Mouse (Mus musculus) limb, embryonic 15.5 days (tissue): ENCODE measurements around the gene Tgfb3. TPM values are rescaled to one million over a fixed set of nuclear protein-coding genes. Genes with fewer than 3 reads are reported as not detected.

ENCODE experiments used
- ATAC-seq: fragments of 200-750 bp; cut with Nextera tagmentation; 2 replicates; pipeline ENCODE4 v1.8.0; 2017; ENCODE audit warnings: low read depth, moderate TSS enrichment; ENCODE audit not compliant: insufficient number of reproducible peaks, low FRiP score, low TSS enrichment
- H3K27ac ChIP-seq: fragments of 300-500 bp; sonication (generic); 2 replicates; pipeline ENCODE4 v1.5.1; 2015; ENCODE audit warnings: moderate library complexity, mild to moderate bottlenecking, inconsistent platforms
- H3K27me3 ChIP-seq: fragments of 300-500 bp; sonication (generic); 2 replicates; pipeline ENCODE4 v1.6.1; 2015; ENCODE audit warnings: inconsistent platforms
- H3K36me3 ChIP-seq: fragments of 300-500 bp; sonication (generic); 2 replicates; pipeline ENCODE4 v1.6.1; 2015; ENCODE audit warnings: inconsistent platforms
- H3K4me1 ChIP-seq: fragments of 300-500 bp; sonication (generic); 2 replicates; pipeline ENCODE4 v1.6.1; 2015; ENCODE audit warnings: inconsistent platforms
- H3K4me2 ChIP-seq: fragments of 300-500 bp; sonication (generic); 2 replicates; pipeline ENCODE4 v1.6.1; 2015; ENCODE audit warnings: mild to moderate bottlenecking, inconsistent platforms
- H3K4me3 ChIP-seq: fragments of 300-500 bp; sonication (generic); 2 replicates; pipeline ENCODE4 v1.5.1; 2015; ENCODE audit warnings: mild to moderate bottlenecking, inconsistent platforms
- H3K9ac ChIP-seq: fragments of 300-500 bp; sonication (generic); 2 replicates; pipeline ENCODE4 v1.6.1; 2015; ENCODE audit warnings: inconsistent platforms
- H3K9me3 ChIP-seq: fragments of 300-500 bp; sonication (generic); 2 replicates; pipeline ENCODE4 v1.6.1; 2016; ENCODE audit warnings: inconsistent platforms
- WGBS: fragments of 180-500 bp; shearing (Covaris S2); methylation state at CpG from one replicate; pipeline ENCODE4 v1.1.7; 2015; 5-methylcytosine and 5-hydroxymethylcytosine counted together
- polyA plus RNA-seq: library from polyadenylated mRNA; unstranded; fragments of >200 nt; fragmentation: Nextera tagmentation; extraction: Ambion mirVana; gene quantifications from 2 replicates; pipeline ENCODE4 v1.2.1, GENCODE M21; 2015

Gene Tgfb3
- polyA plus RNA-seq, result 102 and 104 TPM in 2 replicates

DNA sequence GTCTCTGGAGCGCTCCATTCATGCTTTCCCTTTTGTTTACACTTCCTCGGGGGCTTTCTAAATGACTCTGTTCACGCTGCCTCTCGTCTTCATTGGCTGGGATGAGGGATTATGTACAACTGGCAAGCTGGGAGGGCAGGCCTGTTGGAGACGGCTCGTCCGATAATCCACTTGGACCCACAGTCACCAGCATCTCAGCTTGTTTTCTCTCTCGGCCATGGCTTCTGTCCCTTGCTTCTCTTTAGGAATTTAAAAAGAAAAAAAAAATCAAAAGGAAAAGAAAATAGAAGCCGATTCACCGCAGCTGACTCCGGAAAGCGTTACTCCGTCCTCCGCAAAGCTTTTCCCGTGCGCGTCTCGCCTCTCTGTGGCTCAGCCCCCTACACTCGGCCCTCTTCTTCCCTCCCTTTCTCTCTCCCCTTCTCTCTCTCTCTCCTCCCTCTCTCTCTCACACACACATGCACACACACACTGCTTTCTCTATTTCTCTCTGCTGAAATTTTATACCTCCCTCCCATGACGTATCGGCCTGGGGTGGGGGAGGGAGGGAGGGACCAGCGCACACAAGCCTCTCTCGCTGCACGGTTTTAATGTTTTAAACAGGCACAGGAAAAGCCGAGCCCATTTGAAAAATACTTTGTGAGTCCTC lies at the start of gene Tgfb3:
Gene Tgfb3 (minus strand): TSS at position 489 of the 649 bp plus-strand sequence.
- H3K4me1 ChIP-seq, result peaks cover 47% of the 10 kb centered on the region
- H3K9ac ChIP-seq, result peak within 1 kb of the TSS; percentile 59
- peaks cover 7% of the 10 kb centered on the region; the same call in 1 of the 2 replicates for H3K36me3 ChIP-seq
- H3K4me3 ChIP-seq, result peak within 1 kb of the TSS; percentile 57
- peak within 1 kb of the TSS; percentile 100 for H3K27ac ChIP-seq
- no peaks in the 10 kb centered on the region for H3K9me3 ChIP-seq
- no peaks in the 10 kb centered on the region for H3K27me3 ChIP-seq
- ATAC-seq, result peak; percentile 89
- H3K4me2 ChIP-seq, result peak within 1 kb of the TSS; percentile 80
- whole genome bisulfite sequencing, result under 1% methylated on average over 25 of the region's 25 CpGs

DNA sequence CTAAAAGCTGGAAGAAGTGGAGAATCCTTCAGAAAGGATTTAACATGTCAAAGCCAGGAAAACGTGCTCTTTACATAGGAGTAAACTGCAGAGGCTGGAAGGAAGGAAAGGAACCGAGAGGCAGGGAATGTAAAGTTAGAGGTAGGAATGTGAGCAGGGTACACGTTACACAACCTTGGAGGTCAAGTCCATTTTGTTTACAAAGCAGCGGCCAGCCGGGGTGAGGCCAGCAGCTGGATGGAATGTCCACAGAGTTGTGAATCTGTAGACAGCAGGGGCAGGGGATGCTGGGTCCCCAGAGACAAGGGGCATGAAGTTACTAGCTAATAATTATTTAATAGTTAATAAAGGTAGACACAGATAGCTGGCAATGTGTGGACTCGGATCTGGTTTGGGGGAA lies 49.3 kb upstream of the Tgfb3 start:
- no peak for ATAC-seq
- Histone ChIP-seq H3K9ac (no peak overlapping the region), H3K9me3 (no peaks in the 10 kb centered on the region), H3K4me1 (peaks cover 14% of the 10 kb centered on the region), H3K36me3 (no peaks in the 10 kb centered on the region), H3K4me3 (no peak overlapping the region), H3K27me3 (no peaks in the 10 kb centered on the region), H3K27ac (no peak overlapping the region), H3K4me2 (no peak overlapping the region)
- WGBS, result 75% methylated on average over 6 of the region's 6 CpGs

DNA sequence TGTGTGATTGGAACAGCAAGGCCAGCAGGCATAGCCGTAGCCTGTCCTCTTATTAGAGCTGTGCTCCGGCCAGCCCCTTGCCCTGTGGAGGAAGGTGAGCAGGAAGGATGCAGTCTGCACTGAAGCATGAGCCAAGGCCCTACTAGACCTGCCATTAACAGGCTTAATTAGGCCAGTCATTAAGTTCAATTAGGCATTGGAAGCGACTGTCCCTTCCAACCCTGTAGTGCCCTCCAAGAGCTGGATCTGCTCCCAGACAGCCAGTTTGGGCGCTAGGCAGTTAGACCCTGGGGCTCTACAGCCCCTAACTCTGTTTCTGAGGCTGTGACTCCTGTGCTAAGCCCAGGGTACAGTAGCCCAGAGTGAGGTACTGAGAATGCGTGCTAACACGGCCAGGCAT lies 45.2 kb upstream of the Tgfb3 start:
- Histone ChIP-seq H3K4me1 (no peaks in the 10 kb centered on the region), H3K27ac (no peak overlapping the region), H3K4me3 (no peak overlapping the region), H3K36me3 (no peaks in the 10 kb centered on the region; the same call in 1 of the 2 replicates), H3K4me2 (no peak overlapping the region), H3K9ac (no peak overlapping the region), H3K27me3 (no peaks in the 10 kb centered on the region), H3K9me3 (no peaks in the 10 kb centered on the region)
- ATAC-seq, result no peak
- 67% methylated on average over 6 of the region's 6 CpGs for WGBS

DNA sequence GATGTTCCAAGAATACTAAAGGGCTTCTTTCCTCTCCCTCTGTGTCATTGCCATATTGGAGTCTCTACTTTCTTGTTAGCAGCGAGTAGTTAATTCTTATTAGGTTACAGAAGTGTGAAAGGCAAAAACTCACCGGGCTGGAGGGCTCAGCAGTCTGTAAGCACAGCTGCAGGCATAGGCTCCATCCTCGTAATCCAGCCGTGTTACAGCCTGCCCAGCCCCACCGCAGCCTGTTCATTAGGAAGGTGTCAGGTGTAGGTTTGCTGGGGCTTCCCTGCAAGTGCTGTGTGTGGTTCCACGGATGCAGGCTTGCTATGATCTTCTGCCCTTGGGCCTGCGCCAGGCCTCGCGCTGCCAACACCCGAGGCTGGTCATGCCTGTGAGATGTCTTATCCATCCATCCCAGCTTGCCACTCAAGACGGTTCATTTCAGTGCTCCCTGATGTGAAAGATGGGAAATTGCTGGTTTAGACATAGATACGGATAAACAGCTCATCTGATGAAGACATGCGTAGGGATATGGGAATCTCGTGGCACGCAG lies 37.5 kb upstream of the Tgfb3 start:
- 65% methylated on average over 15 of the region's 15 CpGs for WGBS

GRCm38 (mm10) chr12:86110637-86111036 lies 31.8 kb upstream of the Tgfb3 start:
- WGBS, result 98% methylated on average over 2 of the region's 2 CpGs

More for the DNA sequence above, 37.5 kb upstream of the Tgfb3 start:
- no peak overlapping the region for H3K27ac ChIP-seq
- no peaks in the 10 kb centered on the region for H3K9me3 ChIP-seq
- ATAC-seq, result no peak
- H3K4me1 ChIP-seq, result no peaks in the 10 kb centered on the region
- H3K4me3 ChIP-seq, result no peak overlapping the region
- no peaks in the 10 kb centered on the region for H3K27me3 ChIP-seq
- H3K9ac ChIP-seq, result no peak overlapping the region
- H3K4me2 ChIP-seq, result no peak overlapping the region
- H3K36me3 ChIP-seq, result 0 out of 2 replicates have a peak, but pooled peaks cover 8% of the 10 kb centered on the region

GRCm38 (mm10) chr12:86109531-86109930 lies 30.7 kb upstream of the Tgfb3 start:
- Histone ChIP-seq H3K4me3 (no peak overlapping the region), H3K36me3 (0 out of 2 replicates have a peak, but pooled peaks cover 17% of the 10 kb centered on the region), H3K4me1 (peaks cover 3% of the 10 kb centered on the region), H3K9me3 (no peaks in the 10 kb centered on the region), H3K27me3 (no peaks in the 10 kb centered on the region), H3K27ac (no peak overlapping the region), H3K9ac (no peak overlapping the region), H3K4me2 (no peak overlapping the region)
- 78% methylated on average over 4 of the region's 4 CpGs for WGBS
- ATAC-seq, result no peak

More at GRCm38 (mm10) chr12:86110637-86111036, 31.8 kb upstream of the Tgfb3 start:
- Histone ChIP-seq H3K9me3 (no peaks in the 10 kb centered on the region), H3K27me3 (no peaks in the 10 kb centered on the region), H3K27ac (no peak overlapping the region), H3K36me3 (0 out of 2 replicates have a peak, but pooled peaks cover 17% of the 10 kb centered on the region), H3K9ac (no peak overlapping the region), H3K4me3 (no peak overlapping the region), H3K4me2 (no peak overlapping the region), H3K4me1 (no peaks in the 10 kb centered on the region)
- ATAC-seq, result no peak

DNA sequence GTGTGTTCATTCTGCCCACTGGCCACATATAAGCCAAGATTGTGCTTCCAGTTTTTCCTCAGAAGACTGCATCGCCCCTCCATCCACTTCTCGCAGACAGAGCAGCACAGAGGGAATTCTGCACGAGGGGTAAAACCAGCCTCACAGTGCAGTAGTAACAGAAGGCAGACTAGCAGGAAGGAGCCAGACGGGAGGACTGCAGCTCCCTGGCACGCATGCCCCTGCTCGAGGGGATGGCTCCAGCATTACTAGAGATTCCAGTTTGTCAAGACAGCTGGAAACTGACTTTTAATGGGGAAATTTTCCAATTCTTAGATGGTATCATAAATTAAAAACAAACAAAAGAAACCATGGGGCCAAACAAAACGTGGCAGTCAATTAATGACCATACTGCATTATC lies 28.8 kb upstream of the Tgfb3 start:
- Histone ChIP-seq H3K4me1 (peaks cover 21% of the 10 kb centered on the region), H3K27ac (0 out of 2 replicates have a peak overlapping the region, but pooled peaks have one; percentile 38), H3K36me3 (0 out of 2 replicates have a peak, but pooled peaks cover 11% of the 10 kb centered on the region), H3K4me2 (no peak overlapping the region), H3K4me3 (no peak overlapping the region), H3K9ac (no peak overlapping the region), H3K27me3 (no peaks in the 10 kb centered on the region), H3K9me3 (no peaks in the 10 kb centered on the region)
- ATAC-seq, result no peak
- 56% methylated on average over 7 of the region's 7 CpGs for WGBS

DNA sequence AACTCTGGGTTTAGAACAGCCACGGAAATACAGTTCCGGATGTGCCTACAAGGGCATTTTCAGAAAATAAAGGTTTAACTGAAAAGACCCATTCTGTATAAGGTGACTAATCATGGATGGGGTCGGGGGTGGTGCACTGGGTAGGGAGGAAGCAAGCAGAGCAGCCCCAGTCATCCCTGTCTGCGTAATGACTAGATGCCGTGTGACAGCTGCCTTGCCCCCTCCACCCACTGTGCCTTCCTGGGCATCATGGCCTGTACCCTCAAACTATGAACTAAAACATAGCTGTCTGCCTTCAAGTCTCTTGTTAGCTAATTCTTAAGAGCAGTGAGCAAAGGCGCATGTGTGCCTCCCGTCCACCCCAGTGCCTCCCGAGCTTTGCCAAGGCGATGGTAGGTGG lies 27.2 kb upstream of the Tgfb3 start:
- Histone ChIP-seq H3K27me3 (no peaks in the 10 kb centered on the region), H3K4me3 (no peak overlapping the region), H3K4me1 (peaks cover 26% of the 10 kb centered on the region), H3K27ac (no peak overlapping the region), H3K4me2 (no peak overlapping the region), H3K36me3 (0 out of 2 replicates have a peak, but pooled peaks cover 9% of the 10 kb centered on the region), H3K9me3 (no peaks in the 10 kb centered on the region), H3K9ac (no peak overlapping the region)
- 92% methylated on average over 9 of the region's 9 CpGs for WGBS
- no peak for ATAC-seq

DNA sequence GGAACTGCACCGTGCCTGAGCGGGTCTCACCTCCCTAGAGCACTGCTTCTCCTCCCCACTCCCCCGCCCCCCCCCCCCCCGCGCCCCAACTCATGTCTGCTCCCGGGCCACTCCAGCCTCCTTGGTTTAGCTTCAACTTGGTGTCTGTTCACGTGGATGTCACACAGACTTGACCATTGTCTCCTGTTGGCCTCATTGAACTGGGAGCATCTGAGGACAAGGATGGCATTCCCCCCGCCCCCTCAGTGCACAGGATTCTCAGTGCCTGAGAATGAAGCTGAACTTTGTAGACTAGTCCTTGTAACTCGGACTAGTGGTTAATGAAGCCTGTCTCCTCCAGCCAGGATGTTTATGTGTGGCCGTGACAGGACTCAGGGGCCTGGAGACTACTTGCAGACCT lies 26.7 kb upstream of the Tgfb3 start:
- no peak for ATAC-seq
- H3K9me3 ChIP-seq, result no peaks in the 10 kb centered on the region
- H3K4me3 ChIP-seq, result no peak overlapping the region
- H3K36me3 ChIP-seq, result 0 out of 2 replicates have a peak, but pooled peaks cover 9% of the 10 kb centered on the region
- H3K27ac ChIP-seq, result no peak overlapping the region
- no peak overlapping the region for H3K4me2 ChIP-seq
- WGBS, result 78% methylated on average over 8 of the region's 10 CpGs
- H3K4me1 ChIP-seq, result peaks cover 31% of the 10 kb centered on the region
- H3K27me3 ChIP-seq, result no peaks in the 10 kb centered on the region
- H3K9ac ChIP-seq, result no peak overlapping the region

DNA sequence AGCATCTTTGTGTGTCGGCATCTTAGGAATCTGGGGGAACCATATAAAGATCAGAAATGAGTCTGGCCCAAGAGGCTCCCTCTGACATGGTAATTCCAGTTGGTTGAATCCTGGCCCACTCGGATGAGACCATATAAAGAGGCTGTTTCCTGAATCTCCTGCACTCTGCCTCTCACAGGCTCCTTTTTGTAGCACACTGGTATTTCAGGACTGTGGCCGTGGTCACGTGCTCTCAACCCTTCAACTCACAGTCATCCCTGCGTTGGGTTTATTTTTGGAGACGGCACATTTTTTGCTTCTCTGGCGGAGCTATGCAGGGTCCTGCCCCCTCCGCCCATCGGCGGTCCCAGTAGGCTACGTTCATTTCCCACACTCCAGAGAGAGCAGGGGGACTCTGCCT lies 25.5 kb upstream of the Tgfb3 start:
- Histone ChIP-seq H3K27me3 (no peaks in the 10 kb centered on the region), H3K36me3 (0 out of 2 replicates have a peak, but pooled peaks cover 7% of the 10 kb centered on the region), H3K9ac (no peak overlapping the region), H3K9me3 (no peaks in the 10 kb centered on the region), H3K4me3 (no peak overlapping the region), H3K4me2 (no peak overlapping the region), H3K4me1 (peaks cover 33% of the 10 kb centered on the region), H3K27ac (0 out of 2 replicates have a peak overlapping the region, but pooled peaks have one; percentile 1)
- no peak for ATAC-seq
- 59% methylated on average over 11 of the region's 11 CpGs for WGBS

DNA sequence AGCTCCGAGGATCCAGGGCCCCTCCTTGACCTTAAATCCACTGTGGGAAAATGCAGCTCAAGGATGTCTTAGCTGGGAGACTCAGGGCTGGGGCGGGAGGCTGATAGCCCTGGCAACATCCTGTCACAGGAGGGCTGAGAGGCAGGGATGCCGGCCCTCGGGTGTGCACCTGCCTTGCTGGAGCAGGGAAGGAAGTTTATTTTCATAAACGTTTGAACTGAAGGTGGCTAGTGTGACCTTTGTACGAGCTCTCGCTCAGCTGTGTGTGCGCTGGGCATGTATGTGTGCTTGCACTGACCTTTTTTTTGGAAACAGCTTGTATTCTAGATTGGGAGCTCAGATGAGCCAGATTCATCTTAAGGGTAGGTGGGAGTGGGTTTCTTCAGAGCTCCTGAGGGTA lies 25.0 kb upstream of the Tgfb3 start:
- no peak for ATAC-seq
- Histone ChIP-seq H3K27ac (0 out of 2 replicates have a peak overlapping the region, but pooled peaks have one; percentile 1), H3K9ac (no peak overlapping the region), H3K4me3 (no peak overlapping the region), H3K9me3 (no peaks in the 10 kb centered on the region), H3K27me3 (no peaks in the 10 kb centered on the region), H3K4me1 (peaks cover 33% of the 10 kb centered on the region), H3K36me3 (0 out of 2 replicates have a peak, but pooled peaks cover 3% of the 10 kb centered on the region), H3K4me2 (no peak overlapping the region)
- WGBS, result 69% methylated on average over 8 of the region's 8 CpGs

GRCm38 (mm10) chr12:86103391-86103790 lies 24.6 kb upstream of the Tgfb3 start:
- ATAC-seq, result no peak
- 0 out of 2 replicates have a peak, but pooled peaks cover 3% of the 10 kb centered on the region for H3K36me3 ChIP-seq
- H3K4me1 ChIP-seq, result peaks cover 36% of the 10 kb centered on the region
- H3K27ac ChIP-seq, result peak overlapping the region; percentile 47; the same call in 1 of the 2 replicates
- no peak overlapping the region for H3K9ac ChIP-seq
- H3K4me2 ChIP-seq, result no peak overlapping the region
- no peaks in the 10 kb centered on the region for H3K9me3 ChIP-seq
- no peaks in the 10 kb centered on the region for H3K27me3 ChIP-seq
- 73% methylated on average over 11 of the region's 11 CpGs for WGBS
- H3K4me3 ChIP-seq, result no peak overlapping the region
